Mouse (Mus musculus) kidney, postnatal 14 days (tissue): ENCODE results near the gene Pax8.

Experiments
- DNase-seq: peaks from one replicate; pipeline ENCODE4 v3.0.0; 2022; ENCODE audit warnings: mixed read lengths

Pax8 gene

DNA sequence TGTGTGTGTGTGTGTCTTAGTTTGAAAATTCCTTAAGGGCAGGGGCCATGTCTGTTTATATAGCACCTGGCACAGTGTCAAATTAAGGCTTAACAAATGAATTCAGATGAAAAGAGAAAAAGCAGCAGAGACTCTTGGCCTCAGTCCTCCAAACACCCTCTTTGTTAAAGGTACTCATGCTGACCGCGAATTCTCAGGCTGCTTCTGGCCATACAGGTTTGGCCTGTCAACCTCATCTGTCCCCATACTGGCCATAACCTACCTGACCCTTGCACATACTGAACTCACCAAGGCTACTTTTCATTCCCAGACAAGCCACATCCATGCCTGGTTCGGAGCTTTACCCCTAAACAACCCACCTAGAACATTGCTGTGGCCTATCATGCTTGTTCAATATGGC is 62.2 kb downstream of the Pax8 start:
- peak; percentile 40 for DNase-seq

DNA sequence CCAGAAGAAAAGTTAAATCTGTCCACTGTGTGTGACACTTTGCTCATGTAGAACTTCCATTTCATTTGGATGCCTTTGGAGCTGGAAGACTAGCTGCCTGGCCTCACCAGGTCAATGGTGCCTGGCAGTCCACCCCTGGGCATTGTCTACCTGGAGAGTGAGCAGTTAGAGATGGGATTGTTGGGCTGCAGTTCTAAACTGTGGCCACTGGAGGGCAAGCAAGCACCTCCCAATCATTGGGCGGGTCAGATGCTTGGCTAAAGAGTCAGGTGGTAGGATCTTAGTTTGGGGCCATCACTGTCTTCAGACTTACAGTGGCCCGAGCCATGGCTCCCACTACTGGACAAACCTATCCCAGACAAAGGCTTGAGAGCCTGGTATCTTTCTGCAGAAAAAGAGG is 66.2 kb downstream of the Pax8 start:
- peak; percentile 83 for DNase-seq

DNA sequence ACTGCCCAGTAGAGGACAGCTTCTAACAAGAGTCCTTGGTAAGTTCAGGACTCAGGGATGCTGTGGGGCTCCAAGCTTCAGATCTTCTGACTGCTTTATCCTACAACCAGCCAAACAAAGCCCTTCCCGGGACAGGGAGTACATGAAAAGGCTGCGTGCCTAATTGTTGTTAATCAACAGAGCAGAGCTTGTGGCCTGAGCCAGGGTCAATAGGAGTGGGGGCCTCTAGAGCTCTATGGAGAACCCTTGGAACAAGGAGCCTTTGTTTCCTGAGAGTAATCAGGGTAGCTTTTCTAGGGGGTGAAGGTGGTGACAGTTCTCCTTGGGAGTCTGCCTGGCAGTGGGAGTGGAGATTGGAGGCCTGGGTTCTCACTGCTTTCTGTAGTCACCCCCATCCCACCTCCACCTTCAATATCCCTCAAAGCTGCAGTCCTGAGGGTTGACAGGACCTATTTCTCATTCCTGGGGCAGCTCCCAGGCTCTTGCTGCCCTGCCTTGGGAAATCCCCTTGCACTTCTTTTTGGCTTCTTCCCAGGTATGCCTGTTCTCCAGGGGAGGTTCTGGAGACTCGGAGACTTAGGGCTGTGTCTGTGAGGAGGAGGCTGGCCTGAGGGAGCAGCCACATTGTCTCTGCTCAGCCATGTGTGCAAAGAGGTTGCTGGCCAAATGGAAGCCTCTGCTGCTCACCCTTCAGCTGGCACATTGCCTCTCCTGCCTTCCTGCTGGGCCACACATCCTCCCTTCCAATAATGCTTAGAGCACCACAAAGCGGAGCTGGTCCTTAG is 67.5 kb downstream of the Pax8 start:
- DNase-seq = peak; percentile 79

DNA sequence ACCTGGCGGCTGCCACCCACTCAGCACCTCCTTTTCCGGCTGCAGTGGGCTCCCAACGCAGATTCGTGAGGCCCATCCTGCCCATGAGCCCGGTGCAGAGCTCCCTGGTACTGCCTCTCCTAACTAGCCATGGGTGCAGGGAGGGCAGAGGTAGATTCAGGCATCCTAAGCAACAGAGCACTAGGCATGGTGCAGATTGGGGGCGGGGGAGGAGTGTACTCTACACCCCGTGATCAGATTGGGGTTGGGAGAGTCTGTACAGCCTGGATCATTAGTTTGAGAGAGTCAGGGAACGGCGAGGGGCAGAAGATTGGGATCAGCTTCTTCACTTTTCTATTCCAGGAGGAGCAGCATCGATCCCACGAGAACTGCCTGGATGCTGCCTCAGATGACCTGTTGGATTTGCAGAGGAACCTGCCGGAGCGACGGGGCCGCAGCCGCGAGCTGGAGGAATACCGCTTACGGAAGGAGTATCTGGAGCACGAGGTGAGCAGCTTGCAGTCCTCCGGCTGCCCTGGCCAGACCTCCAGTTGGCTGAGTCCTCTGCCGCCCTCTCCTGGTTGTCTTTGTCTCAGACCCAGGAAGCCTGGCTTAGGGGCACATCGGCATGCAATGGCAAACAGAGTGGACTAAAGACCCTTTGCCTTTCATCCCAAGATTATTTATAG is 69.9 kb downstream of the Pax8 start:
- DNase-seq = peak; percentile 85

DNA sequence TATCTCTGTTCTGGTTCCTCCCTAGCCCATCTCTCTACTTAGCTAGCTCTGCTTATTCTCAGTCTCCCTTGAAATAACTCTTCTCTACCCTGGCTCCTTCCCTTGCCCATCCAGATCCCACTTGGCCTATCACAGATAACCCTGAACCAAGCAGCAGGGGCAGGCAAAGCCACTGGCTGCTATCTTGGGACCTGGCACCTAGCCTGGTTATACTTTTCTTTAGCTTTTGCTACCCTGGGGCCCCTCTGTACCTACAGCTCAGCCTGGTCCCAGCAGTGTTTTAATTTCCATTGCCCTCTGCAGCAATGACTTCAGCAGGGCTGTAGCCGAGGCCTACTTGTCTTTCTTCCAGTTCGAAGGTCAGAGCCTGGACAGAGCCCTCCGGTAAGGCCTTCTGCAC is 74.7 kb downstream of the Pax8 start:
- DNase-seq = no peak

DNA sequence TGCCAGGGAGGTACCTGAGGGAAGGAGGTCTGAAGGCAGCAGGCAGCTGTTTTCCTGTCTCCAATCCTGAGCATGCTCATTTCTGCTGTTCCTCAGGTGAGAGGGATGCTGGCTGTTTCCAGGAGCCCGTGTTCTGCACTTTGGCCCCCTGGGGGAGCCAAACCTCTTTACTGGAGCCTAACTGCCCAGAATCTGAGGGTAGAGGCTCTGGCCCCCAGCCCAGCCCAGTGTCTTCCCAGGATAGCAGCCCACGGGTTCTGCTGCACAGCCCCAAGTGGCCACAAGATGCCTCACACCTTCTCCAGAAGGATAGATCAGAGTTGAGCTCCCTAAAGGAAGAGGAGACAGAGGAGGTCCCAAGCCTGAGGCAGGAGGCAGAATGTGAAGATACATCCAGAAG is 78.3 kb downstream of the Pax8 start:
- DNase-seq = no peak

DNA sequence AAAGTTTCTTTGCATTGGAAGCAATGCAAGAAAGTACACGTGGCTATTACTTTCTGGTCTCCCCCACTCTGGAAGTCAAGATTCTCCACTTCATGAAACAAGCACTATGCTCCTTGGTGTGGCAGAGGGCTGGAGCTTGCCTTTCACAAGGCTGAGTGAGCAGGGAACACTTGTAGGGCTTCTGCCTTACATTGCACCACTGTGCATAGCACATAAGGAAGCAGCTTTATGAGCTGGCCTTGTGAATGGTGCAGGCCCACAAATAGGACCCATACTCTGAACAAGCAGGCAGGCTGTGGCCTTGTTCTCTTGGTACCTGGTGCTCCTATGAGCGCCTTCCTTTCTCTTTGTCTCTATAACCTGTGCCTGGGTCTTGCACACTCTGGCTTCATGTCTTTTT is 82.1 kb downstream of the Pax8 start:
- no peak for DNase-seq

DNA sequence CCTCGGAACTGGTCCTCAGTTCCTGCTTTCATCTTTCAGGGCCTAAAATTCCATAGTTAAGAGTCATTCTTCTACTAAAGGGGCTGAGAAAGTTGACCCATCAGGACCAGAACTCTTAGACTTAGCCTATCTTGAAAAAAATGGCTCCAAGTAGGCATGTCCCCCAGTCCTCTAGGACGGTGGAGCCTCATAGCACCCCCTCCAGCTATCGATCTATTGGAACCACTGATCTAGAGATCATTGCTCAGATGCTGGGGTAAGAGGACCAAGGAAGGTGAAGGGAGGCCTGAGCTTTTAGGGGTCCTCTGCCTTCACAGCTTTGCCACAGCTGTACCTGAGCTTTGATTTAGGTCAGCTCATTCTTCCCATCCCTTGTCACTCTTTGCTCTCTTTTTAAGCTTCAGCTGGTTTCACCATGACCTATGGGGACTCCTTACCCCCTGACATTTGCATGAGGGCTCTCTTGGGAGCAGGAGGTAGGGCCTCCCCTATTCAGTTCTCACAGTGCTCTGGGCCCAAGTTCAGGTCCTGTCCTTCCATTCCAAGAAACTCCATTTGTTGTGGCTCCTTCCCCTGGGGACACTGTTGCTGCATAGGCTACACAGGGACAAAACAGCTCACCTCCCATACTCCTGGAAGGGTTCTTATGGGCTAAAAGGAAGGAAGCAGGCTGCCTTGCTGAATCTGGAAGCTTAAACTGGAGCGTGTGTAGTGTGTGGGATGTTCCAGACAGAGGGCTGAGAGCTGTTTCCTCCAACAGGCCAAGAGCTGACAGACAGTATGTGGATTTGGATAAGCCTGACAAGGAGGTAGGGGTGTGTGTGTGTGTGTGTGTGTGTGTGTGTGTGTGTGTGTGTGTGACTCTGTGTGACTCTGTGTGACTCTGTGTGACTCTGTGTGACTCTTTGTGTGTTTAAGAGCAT is 87.8 kb downstream of the Pax8 start:
- DNase-seq = no peak

DNA sequence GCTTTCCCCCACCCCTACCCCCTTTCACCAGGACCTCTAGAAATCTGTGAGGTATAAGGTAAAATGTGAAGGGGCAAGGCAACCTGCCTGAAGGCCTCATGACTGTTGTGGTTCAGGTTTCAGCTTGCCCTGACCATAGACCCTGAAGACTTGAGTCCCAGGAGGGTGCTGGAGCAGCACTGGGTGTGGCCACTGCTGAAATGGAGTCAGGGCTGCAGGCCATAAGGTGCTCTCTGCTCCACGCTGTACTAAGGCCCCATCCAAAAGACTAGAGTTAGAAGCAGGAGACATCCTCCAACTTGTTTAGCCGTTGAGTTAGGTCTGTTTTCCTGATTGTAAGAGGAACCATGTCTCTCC is 88.5 kb downstream of the Pax8 start:
- DNase-seq = no peak

DNA sequence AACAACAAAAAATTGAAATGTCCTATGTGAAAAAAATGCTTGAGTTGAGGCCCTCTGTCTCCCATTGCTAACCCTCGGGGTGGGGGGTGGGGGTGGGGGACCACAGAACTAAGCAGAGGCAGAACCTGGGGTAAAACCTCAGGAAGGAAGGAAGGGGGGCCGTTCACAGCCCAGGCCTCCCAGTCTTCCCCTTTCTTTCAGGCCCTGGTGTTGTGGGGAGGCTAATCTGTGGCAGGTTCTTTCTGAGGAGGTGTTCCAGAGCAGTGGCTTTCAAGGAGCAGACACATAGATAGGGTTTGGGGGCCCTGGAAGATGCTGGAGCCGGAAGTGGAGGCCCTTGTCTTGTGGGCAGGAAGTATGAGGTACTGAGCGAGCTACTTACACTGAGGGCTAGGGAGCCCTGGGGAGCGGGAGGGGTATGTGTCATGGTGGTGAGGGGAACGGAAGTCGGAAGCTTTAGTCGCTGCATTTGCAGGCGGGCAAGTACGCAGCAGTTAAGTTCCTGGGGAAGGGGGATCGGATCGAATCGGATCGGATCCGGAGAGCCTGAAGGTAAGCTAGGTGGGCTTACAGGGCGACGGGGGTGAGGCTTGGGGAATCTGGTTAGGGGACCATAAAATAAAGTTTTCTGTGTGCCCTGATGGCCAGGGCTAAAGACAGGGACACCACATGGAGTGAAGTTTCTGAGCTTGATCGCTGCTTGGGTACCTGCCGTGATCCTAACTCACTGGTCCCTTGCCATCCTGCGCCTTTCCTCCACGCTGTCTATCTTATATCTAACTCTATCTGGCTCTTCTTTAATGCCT is 89.0 kb downstream of the Pax8 start:
- no peak for DNase-seq

DNA sequence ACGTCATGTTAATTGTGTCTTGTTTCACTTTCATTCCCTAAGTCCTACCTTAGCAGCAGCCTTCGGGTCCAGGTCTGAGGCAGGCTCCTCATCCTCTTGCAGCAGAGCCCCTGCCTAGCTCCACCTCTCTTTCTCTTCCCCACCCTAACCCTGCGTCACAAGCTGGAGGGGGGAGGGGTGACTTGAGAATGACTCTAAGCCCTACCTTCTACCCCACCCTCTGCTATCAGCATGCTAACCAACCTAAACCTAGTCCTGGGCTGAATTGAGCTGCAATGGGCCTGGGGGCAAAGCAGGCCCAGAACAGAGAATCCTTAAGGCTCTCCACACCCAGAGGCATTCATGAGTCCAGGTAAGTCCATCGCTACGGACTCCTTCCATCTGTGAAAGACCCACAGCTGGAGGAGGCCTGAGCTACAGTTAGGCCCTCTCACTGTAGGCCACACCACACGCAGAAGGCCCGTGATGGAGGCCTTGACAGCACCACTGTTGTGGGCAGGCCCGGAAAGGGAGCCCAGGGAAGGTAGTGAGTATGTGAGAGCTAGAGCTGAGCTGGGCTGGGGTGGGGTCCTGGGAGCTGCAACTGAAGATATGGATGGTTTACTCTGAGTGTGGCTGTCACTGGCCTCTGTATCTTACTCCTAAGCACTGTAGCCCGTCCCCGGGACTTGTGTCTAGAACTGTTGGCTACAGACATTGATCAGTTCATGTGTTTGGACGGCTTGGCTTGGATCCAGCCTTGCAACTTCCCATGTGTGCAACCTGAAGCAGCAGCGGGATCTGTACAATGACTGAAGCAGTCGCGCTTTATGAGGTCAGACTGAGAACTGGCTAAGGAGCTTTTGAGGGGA is 90.1 kb downstream of the Pax8 start:
- DNase-seq = no peak

DNA sequence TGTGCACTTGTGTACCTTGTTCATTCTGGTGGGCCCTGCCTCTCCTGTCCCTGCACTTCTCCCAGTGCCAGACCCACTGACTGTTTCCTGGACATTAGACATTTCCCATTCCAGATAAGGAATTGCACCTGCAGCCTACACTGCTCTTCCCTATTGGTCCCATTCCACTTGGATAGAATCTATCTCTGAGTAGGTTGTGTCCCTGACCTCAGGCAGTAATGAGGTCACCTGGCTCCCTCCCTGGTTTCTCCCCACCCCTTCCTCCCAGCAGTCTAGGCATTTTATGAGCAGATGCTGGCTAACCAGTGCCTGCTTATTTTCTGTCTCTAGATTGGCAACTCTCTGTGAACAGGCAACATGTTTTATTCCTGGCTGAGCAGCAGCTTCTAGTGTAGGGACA is 91.0 kb downstream of the Pax8 start:
- DNase-seq = no peak

DNA sequence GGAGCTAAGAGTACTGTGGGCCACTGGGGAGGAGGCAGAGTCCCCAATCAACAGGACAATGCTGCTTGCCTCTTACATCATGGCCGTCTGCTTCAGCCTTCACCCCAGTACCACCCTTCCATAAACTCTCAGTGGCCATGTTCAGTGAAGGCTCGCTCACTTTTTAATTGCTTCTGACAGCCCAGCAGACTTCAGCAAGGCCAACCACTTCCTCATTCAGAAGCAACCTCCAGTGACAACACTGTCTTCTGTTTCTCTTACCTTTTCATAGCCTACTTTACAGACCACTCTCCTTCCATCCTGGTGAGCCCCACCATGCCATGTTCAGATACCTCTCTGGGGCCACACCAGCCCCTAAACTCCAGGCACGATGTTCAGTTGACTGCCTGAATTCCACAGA is 91.8 kb downstream of the Pax8 start:
- no peak for DNase-seq

DNA sequence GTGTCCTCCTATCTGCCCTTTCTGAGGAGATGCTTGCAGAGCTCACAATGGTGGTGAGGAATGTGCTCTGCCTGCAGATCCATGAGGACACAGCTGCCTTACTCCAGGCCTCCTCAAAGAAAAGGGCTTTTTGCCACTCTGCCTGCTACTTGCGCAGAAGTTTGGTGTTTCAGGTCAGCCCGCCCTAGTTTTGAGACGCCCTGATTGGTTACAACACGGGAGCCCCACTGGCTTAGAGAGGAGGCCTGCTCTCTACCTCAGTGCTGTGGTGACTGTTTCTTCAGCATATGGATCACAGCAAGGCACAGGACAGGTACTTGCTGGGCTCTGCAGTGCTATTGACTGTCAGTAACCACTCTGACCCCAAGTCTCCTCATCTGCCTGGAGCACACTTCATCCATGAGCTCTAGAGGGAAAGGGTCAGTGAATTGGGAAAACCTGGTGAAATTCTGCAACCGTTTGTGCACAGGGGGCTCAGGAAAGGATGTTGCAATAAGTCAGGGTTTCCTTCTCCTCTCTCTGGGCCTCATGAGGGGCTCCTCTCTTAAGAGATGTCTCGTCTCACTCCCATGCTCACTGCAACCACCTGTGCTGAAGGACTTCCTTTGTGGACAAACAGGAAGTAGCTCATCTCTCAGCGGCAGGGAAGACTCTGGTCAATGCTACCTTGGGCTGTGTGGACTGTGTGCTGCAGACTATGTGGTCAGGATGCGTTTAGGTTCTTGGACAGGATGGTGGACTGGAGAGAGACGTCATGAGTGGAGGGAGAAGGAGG is 92.8 kb downstream of the Pax8 start:
- DNase-seq = no peak

DNA sequence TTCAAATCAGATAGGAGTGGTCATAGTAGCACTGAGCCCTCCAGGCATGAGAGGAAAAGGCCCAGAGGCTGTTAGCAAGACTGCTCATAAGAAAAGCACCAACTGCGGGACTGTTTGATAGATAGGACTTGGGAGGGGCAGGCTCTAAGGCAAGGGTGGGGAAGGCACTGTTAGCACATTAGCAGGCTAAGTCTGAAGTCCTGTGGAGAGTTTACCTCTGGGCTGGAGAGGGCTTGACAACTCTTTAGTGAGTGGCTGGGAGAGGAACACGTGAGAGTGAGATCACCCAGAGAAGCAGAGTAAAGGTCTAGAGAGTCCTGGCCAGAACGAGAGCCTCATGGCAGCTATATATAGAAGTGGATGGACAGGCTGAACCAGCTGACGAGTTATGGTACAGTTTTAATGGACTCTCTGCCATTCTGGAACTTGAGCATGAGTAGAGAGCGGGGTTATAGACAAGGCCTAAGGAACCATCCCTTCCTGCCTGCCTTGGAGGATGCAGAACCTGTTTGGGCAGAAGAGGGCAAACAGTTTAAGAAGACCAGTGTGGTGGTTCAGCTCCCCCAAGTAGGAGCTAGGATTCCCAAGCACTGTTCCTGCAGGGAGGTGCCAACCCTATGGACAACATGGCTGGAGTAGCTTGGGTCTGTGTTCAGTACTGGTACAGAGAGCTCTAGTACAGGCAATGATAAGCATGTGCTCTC is 96.5 kb downstream of the Pax8 start:
- no peak for DNase-seq
